Mouse (Mus musculus) cerebellum, adult 18-20 months (tissue): ENCODE results near the gene Cfap36.

Source experiments
- DNase-seq, 2 experiments: peaks; one replicate each; pipeline ENCODE4 v3.0.0; 2021

The Cfap36 gene

DNA sequence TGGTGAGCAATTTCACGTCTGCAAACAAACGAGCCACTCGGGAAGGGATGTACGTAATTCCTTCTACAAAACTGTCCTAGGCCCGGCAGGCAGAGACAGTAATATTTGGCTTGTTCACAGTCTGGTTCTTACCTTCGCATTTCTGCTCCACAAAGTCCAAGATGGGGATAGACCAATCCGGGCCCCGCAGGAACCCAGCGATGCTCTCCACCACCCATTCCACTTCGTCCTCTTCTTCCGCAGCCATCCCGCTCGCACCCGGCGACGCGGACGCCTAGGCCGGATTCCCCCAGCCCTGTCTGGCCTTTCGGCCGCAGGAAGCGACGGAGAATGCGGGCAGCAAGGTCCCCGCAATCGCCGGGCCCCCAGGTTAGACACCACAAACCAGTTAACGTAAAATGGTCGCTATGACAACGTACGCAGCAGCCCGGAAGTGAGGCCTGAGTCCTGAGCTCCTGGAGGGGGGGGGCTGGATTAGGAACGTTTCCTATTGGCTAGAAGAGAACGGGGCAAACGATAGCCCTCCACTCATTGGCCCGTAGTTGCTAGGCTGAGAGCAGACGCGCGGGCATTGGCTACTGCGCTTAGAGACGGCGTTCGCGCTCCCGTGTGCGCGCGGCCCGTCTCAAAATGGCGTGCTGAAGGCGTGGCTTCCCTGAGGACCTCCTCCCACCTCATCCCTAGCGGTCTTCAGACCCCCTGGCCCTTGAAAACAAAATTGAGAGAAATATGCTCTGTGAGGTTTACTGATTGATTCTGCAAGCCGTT is at the start of gene Cfap36:
Cfap36 (minus strand) TSS at position 527 of the 768 bp plus-strand sequence.
- DNase-seq, result peak; percentile 90 to 96

DNA sequence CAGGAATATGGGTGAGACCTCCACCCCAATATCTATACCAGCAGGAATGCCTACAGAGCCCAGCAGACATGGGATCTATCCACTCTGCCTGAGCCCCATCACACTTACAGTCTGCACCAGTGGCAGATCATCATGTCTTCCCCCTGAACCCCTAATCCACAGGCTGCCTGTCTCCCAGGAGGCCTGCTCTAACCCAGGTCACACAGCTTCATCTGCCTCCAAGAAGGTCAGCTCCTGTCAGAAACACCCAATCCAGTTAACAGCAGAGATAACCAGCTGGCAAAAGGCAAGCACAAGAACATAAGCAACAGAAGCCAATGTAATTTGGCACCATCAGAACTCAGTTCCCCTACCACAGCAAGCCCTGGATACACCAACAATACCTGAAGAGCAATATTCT is 40.1 kb upstream of the Cfap36 start:
- DNase-seq, result no peak

DNA sequence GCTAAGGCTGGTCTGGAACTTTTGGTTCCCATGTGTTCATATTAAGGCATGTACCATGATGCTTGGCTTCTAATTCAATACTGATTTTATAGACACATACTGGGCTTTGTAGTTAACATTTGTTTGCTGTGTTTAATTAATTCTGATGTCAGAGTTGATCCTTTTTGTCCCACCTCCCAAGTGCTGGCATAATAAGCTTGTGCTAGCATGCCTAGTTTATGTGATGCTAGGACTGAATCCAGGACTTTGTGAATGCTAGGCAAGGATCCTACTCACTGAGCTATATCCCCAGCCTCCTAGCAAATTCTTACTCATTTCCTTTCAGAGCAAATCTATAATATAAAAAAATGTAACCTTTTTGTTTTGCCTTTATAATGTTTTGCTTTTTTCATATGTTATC is 38.8 kb upstream of the Cfap36 start:
- no peak for DNase-seq

DNA sequence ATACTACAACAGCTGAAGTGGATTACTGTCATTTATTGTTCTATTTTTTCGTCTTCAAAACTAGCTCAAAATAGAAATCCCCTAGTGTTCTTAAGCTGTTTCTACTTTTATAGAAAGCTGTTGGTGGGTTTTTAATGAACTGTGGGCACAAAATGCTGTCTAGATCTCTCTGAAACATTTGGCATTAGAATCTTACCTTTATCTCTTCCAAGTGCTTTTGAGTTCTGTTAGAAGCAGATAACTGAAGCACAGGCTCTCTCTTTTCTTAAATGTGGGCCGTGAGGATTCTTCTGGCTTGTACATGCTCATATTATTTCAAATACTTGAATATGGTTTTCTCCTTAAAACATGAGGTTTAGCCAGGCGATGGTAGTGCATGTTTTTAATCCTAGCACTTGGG is 27.5 kb upstream of the Cfap36 start:
- DNase-seq, result no peak

DNA sequence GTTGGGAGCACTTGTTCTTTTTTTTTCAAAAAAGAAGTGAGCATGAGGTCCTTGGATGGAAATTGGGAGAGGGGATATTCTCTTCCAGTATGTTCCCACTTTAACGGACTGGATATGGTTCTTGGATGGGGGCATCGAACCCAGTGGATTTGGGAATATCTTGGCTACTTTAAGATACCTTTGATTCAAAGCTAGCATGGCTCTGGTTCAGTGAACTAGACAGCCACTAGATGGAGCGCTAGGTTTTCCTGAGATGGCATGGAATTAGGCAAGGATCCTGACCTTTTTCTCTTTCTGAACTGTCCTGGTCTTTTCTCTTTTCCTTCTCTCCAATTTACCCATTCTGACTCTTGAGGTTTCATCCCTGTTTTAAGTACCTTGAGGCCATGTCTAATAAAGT is 20.6 kb upstream of the Cfap36 start:
- DNase-seq, result peak; percentile 59

DNA sequence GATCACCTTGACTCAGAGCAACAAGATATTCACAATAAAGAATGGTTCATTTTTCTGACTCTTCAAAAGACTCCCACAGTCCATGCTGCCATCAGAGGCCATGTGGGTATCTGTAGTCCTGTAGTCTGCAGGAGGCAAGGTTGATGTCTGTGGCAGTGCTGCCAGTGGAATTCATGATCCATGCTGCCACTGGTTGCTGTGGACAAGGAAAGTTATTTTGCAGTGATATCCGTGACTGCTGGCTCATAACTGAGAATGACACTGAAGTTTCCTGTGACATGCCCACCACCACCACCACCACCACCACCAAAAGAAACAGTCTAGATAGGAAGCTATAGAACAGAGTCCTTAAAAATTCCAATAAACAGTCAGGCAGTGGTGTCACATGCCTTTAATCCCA is 7.4 kb upstream of the Cfap36 start:
- DNase-seq, result no peak

DNA sequence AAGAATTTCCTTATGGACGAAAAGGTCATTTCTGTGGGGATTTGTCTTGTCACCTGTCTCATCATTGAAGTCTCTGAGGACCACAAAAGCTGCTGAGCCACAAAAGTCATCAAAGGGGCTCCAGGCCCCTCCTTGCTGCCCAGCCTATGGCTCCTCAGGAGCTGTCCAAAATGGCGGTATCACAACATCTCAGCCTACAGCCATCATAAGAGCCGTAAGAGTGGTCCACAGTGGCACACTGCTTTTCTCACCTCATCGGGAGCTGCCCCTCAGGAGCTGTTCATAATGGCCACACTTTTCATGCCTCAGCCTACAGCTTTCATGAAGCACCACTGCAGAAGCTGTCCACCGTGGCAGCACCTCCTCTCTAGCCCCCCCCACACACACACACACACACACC is 1.2 kb upstream of the Cfap36 start:
- DNase-seq, result no peak

DNA sequence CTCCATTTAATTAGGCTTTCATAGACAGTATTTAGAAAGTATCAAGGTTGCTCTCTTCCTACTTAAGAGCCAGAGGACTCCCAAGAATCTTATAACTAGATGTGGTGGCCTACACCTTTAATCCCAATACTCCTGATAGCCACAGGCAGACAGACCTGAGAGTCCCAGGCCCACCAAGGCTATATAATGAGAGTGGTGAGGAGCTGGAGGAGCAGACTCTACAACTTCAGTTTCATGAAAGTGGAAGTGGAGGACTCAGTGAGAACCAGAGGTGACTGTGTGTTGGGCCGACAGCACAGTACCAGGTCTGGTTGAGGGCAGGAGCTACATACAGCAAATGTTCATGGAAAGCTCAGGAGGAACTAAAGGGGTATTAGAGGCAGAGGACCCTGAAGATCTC is 516 bp upstream of the Cfap36 start:
- peak in 1 of 2 experiments; percentile 10 for DNase-seq

DNA sequence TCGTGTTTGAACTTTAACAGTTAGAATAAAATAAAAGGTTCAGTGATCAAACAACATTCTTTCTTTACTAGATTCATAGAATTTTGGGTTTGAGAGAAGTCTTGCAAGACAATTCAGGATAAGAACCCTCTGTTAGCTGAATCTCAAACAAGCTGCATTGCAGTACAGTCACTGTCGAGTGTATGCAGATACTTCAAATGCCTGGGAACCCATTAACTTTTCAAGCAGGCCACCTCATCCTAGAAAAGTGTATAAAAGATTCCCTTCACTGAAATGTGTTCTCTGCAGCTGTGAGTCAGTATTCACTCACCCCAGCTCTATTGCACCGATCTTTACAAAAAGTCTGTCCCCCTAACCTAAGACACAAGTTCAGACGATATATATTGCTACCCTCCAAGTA is 1.2 kb downstream of the Cfap36 start:
- no peak for DNase-seq

DNA sequence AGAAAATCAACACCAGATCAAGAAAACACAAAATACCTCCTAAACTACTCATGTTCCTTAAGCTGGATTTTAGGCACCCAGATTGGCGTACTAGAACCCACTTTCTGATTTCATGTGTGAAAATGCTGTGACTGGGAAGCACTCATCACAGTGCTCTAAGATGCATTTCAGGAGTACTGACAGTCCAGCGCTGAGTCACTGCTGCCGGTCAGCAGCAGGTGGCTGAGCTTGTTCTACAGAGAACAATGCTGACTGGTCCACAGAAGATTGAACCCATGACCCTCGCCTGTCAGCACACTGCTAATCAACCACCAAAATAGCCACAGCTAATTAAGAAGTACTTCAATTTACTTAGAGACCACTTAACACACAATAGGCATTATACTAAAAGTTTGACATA is 5.2 kb downstream of the Cfap36 start:
- no peak for DNase-seq

DNA sequence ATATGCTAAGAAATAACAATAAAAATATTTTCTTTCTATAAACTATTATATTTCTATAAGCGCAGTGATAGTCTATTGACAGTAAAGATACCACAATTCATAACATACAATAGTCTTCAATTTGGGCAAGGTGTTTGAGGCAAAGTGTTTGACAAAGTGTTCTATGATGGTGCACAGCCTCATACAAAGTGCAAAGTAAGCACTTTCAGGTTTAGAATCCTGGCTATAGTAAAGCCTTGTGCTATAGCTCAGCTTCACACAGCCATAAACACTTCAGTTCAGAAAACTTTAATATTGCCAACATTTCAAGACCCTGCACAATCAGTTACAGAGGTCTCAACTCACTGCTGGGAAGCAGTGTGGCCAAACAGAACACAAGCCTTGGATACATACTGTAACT is 7.9 kb downstream of the Cfap36 start:
- DNase-seq, result no peak

DNA sequence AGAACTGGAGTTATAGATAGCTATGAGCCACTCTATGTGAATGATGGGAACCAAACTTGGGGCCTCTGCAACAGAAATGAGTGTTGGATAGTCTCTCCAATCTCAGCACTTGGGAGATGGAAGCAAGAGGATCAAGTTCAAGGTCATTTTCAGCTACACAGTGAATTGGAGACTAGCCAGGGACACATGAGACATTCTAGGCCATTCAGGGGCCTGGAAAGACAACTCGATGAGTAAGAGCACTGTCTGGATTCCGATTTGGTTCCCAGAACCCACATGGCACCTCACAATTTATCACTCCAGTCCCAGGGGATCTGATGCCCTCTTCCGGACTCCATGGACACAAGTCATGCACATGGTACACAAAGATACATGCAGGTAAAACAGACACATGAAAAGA is 8.7 kb downstream of the Cfap36 start:
- no peak for DNase-seq

DNA sequence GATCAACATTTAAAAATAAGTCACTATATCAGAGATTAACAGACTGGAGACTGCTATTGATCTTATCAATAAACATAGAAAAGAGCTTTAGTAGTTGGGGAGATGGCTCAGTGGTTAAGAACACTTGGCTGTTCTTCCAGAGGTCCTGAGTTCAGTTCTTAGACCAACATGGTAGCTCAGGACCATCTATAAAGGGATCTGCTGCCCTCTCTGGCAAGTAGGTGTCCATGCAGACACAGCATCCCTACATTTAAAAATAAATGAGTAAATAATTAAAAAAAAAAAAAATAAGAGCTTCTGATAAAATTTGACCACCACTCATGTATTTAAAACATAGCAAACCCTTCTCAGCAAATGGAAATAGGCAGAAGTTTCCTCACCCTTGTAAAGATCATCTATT is 9.2 kb downstream of the Cfap36 start:
- DNase-seq, result no peak

DNA sequence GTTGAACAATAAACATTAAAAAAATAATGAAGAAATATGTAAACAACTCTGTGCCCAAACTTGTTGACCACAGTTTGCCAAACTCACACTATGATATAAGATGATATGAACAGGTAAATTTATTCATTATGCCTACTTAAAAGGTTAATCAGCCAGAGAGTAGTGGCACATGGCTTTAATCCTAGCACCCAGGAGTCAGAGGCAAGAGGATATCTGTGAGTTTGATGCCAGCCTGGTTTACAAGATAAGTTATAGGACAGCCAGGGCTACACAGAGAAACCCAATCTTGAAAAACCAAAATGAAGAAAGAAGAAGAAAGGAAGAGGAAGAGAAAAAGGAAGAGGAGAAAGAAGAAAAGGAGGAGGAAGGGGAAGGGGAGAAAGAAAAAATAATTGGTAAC is 9.8 kb downstream of the Cfap36 start:
- no peak for DNase-seq

DNA sequence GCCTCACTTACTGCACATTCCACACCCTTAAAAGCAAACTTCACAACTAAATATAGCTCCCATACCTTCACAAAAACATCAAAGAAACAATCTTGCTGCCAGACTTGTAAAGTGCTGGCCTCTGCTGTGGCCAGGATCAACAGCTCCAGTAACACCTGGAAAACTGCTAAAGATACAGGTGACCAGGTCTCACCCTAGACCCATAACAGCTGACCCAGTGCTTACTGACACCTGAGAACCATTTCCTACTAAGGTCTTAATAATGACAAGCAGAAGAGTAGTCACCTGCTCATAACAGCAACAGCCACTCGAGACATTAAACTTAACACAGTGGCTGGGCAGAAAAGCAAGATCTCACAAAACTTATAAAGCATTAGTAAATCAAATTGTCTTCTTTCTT is 13.6 kb downstream of the Cfap36 start:
- no peak for DNase-seq

DNA sequence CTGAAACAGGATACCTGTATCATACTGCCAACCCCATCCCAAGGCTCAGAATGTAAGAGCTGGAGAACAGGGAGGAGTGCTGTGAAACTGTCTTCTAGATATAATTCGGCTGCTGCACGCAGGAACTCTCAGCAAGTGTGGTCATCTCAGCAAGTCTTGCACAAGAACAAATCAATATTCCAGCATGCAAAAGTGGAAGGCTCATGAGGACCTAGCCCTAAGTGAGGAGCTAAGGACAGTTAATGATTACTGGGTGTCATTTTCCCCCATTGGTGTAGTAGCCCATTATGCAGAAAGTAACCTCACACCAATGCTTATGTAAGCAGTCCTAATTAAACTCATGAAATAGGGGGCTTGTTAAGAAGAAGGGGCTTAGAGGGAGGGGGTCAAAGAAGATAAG is 18.3 kb downstream of the Cfap36 start:
- DNase-seq, result no peak

DNA sequence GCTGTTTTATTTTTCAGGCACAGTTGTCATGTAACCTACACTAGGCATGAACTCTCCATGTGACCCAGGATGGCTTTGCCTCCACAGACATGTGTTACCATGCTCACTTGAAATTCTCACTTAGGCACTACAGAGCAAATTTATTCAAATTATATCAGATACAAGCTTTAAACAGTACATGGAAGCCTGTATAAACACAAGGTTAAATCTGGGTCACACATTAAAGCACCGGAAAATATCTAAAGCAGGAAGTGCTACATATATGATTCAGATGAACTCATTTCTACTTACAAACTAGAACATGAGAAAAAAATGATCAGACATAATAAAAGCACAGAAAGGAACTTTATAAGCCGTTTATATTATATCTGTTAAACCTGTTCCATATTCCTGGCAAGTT is 22.5 kb downstream of the Cfap36 start:
- DNase-seq, result no peak

DNA sequence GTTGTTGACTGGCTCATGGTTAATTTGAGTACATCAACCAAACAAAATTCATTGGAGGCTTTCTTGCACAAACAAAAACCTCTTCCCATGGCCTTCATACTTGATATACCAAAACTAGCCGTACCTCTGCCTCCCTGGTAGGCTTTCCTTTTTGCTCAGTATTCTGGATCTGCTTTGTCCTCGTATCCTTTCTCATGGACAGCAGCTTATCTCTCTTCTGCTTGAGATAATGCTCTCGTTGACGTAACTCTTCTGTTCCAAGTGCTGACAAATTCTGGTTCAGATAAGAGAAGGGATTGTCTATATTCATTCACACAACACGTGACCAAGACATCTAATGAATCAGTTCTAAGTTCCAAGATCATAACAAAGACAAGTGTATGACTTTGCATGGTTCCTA is 24.9 kb downstream of the Cfap36 start:
- DNase-seq, result no peak

DNA sequence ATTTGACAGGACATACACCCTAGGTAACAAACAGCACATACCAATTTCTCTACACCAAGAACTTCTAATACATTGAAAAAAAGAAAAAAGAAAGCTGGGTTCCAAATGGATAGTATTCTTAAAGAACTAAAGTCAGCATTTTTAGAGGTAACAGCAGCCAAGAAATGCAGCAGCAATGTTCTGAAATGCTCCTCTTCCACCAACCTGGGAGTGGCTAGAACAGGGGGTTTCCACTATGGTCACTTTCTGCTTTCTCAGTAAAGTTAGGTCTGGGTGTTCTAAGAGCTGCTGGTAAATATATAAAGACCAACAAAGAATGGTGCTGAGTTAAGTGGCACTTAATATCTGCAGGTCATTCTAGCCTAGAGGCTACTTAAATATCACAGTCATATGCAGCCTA is 28.2 kb downstream of the Cfap36 start:
- DNase-seq, result no peak

DNA sequence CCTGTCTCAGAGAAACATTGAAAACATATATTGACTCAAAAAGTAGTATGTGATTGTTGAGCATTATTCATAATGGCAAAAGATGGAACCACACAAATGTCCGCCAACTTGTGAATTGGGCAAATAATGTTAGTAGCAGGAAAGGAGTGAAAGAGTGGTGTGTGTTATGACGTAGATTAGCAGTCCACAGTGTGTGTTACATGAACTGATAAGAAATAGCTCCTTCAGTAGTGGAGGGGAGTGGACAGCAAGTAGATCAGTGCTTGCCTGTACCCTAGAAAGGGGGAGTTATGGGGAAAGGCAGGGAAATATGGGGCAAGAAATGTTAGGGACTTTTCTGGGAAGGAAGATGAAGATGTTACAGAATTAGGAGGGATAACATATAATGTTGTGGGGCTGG is 31.0 kb downstream of the Cfap36 start:
- DNase-seq, result no peak

DNA sequence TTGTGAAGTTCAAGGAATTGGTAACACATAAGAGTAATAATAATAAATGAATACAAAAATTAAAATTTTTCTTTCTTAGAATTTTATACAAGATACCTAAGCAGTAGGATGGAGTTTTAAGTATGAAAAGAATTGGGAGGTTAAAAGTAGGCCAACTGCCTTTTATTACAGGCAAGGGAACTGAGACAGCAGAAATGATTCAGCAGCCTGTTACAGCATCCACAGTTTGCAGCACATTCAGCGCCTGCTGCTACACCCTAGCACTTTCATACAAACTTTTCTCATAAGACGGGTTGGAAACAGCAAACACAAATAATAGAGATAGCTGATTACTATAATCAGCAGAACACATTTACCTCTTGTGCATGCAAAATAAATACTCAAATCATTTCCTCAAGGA is 37.4 kb downstream of the Cfap36 start:
- no peak for DNase-seq

DNA sequence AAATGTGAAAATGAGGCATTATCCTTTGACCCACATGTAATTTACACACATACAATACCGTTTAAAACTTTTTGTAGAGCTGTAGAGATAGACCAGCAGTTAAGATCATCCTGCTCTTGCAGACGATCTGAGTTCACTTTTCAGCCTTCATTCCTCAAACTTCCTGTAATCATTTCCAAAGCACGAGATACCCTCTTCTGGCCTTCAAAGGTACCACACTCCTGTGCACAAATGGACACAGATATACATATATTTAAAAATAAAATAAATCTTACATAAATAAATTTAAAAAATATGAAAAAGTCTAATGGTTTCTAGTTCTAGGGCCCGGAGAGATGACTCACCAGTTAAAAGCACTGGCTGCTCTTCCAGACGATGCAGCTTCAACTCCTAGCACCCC is 43.6 kb downstream of the Cfap36 start:
- no peak for DNase-seq

DNA sequence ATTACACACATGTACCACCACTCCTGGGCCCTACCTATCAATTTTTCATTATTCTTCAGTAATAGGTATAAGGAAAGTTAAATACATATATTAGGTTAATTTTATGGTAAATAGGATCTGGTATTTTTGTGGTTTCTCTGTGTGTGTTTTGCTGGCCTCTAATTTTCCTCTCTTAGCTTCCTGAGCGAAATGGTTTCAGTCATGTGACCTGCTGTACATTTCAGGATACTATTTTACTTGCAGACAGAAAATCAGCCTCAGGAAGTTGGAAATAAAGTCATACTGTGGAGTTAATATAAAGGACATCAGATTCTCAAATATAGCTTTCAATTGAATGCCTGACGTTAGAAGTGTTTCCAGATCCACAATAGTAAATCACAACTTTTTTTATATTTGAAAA is 58.2 kb downstream of the Cfap36 start:
- no peak for DNase-seq

DNA sequence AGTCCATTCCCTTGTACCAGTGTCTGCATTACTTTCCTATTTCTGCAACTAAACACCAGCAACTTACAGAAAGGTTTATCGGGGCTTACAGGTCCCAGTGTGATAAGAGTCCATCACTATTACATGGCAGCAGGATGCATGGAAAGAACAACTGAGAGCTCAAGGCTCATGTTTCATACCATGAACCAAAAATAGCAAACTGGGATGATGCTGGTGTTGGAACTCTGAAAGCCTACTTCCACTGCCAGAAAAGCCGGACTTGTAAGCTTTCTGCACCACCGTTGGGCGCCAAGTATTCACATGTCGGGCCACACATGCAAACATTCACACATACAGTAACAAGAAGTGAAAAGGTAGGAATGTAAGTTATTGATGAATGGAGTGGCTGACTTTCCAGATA is 65.5 kb downstream of the Cfap36 start:
- no peak for DNase-seq

DNA sequence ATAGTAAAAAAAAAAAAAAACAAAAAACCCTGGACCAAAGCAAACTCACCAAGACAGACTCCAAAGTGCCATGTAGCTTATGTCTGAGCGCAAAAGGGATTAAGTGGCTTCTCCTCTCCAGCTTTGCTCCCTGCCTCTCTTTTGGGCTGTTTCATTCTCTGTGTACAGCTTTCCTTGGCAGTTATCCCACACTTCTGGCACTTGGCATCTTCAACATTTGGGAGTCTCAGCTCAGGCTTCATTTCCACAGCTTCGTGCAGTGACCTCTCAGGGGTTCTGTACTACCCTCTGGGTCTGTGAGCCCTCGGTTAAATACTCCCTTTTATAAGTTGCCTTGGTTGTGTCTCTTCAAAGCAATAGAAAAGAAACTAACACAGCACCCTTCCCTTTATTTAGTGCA is 66.6 kb downstream of the Cfap36 start:
- DNase-seq, result peak; percentile 61 to 76

DNA sequence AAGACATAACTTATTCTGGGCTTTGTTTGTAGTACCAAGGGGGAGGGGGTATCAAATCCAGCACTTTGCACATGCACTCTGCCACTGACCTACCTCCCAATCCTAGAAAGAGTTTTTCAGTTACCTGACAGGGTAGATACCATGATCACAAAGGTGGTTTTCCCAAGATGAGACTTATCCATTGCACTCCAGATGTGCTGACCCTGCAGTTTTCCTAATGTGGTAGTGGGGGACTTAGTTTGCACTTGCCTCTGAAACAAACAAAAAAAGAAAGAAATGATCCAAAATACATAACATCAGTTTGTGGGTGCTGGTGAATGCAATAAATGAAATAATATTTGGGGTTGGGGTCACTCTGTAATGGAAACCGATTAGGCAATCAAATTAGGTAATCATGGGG is 67.9 kb downstream of the Cfap36 start:
- DNase-seq, result no peak
